Mouse (Mus musculus): ENCODE data around the gene Hist1h4h. TPM values are rescaled to one million over a fixed set of nuclear protein-coding genes. Genes with fewer than 3 reads are reported as not detected.
"Not testable (repeated sequence)": the region's sequence is repeated elsewhere in the genome, so short reads cannot be mapped to it uniquely, and the experiment has no call there.

Hist1h4h gene
- polyA plus RNA-seq, 1 experiment from 2014 or later = 4.0 TPM

- Histone ChIP-seq H3K36me3 (ENCODE audit: control insufficient read depth, insufficient read depth, low read length) (no peaks in the 10 kb centered on the region), H3K4me3 (ENCODE audit: low read depth, low read length) (peak overlapping the region; percentile 47), H3K9me3 (ENCODE audit: control insufficient read depth, low read length) (no peaks in the 10 kb centered on the region), H3K27ac (replicated peaks; ENCODE audit: low read depth, low read length) (peak overlapping the region; percentile 94), H3K9ac (ENCODE audit: low read length) (peak overlapping the region; percentile 84), H3K4me1 (ENCODE audit: control insufficient read depth, insufficient read depth, low read length) (peaks cover 11% of the 10 kb centered on the region), H3K4me2 (ENCODE audit: low read depth, severe bottlenecking) (peak overlapping the region; percentile 75), H3K27me3 (ENCODE audit: control insufficient read depth, insufficient read depth, low read length) (no peaks in the 10 kb centered on the region)
- ATAC-seq (ENCODE audit: insufficient number of reproducible peaks, low FRiP score, low TSS enrichment, low read depth) = peak; percentile 8
- DNase-seq (ENCODE audit: low spot score) = peak; percentile 70
- WGBS = 1% methylated on average over 15 of the region's 15 CpGs
Observed at GRCm38 (mm10) chr13:23534368-23535131, 3.7 kb downstream of the Hist1h4h start.

GRCm38 (mm10) chr13:23535137-23536075, 4.6 kb downstream of the Hist1h4h start, which contains the start of gene Hist1h3g:
Hist1h3g (plus strand) TSS chr13:23535422.
- under 1% methylated on average over 43 of the region's 62 CpGs for WGBS
- H3K4me2 ChIP-seq (ENCODE audit: low read depth, severe bottlenecking) = peak within 1 kb of the TSS; percentile 75
- peak; percentile 92 for ATAC-seq (ENCODE audit: insufficient number of reproducible peaks, low FRiP score, low TSS enrichment, low read depth)
- H3K36me3 ChIP-seq (ENCODE audit: control insufficient read depth, insufficient read depth, low read length); H3K27me3 ChIP-seq (ENCODE audit: control insufficient read depth, insufficient read depth, low read length); H3K9me3 ChIP-seq (ENCODE audit: control insufficient read depth, low read length): not testable (repeated sequence)
- H3K4me1 ChIP-seq (ENCODE audit: control insufficient read depth, insufficient read depth, low read length) = peaks cover 11% of the 10 kb centered on the region
- DNase-seq (ENCODE audit: low spot score) = peak; percentile 90
- peak within 1 kb of the TSS; percentile 84 for H3K9ac ChIP-seq (ENCODE audit: low read length)
- H3K27ac ChIP-seq (replicated peaks; ENCODE audit: low read depth, low read length) = peak within 1 kb of the TSS; percentile 94
- peak within 1 kb of the TSS; percentile 47 for H3K4me3 ChIP-seq (ENCODE audit: low read depth, low read length)

- H3K4me2 ChIP-seq (ENCODE audit: low read depth, severe bottlenecking) = peak overlapping the region; percentile 75
- H3K4me3 ChIP-seq (ENCODE audit: low read depth, low read length) = peak overlapping the region; percentile 47
- H3K27ac ChIP-seq (replicated peaks; ENCODE audit: low read depth, low read length) = peak overlapping the region; percentile 94
- peaks cover 11% of the 10 kb centered on the region for H3K4me1 ChIP-seq (ENCODE audit: control insufficient read depth, insufficient read depth, low read length)
- no peaks in the 10 kb centered on the region for H3K9me3 ChIP-seq (ENCODE audit: control insufficient read depth, low read length)
- ATAC-seq (ENCODE audit: insufficient number of reproducible peaks, low FRiP score, low TSS enrichment, low read depth) (no peak), DNase-seq (ENCODE audit: low spot score) (no peak)
- 23% methylated on average over 7 of the region's 7 CpGs for WGBS
- no peaks in the 10 kb centered on the region for H3K36me3 ChIP-seq (ENCODE audit: control insufficient read depth, insufficient read depth, low read length)
- no peaks in the 10 kb centered on the region for H3K27me3 ChIP-seq (ENCODE audit: control insufficient read depth, insufficient read depth, low read length)
- H3K9ac ChIP-seq (ENCODE audit: low read length) = peak overlapping the region; percentile 70
Observed at GRCm38 (mm10) chr13:23536076-23536822, 5.4 kb downstream of the Hist1h4h start.

- H3K27me3 ChIP-seq (ENCODE audit: control insufficient read depth, insufficient read depth, low read length) = no peaks in the 10 kb centered on the region
- DNase-seq (ENCODE audit: low spot score) = no peak
Observed at GRCm38 (mm10) chr13:23537006-23537710, 6.3 kb downstream of the Hist1h4h start.

GRCm38 (mm10) chr13:23538249-23538648, 7.4 kb downstream of the Hist1h4h start:
- no peak for DNase-seq (ENCODE audit: low spot score)
- Histone ChIP-seq H3K36me3 (ENCODE audit: control insufficient read depth, insufficient read depth, low read length) (no peaks in the 10 kb centered on the region), H3K27me3 (ENCODE audit: control insufficient read depth, insufficient read depth, low read length) (no peaks in the 10 kb centered on the region), H3K4me2 (ENCODE audit: low read depth, severe bottlenecking) (no peak overlapping the region), H3K9me3 (ENCODE audit: control insufficient read depth, low read length) (no peaks in the 10 kb centered on the region), H3K9ac (ENCODE audit: low read length) (no peak overlapping the region), H3K4me3 (ENCODE audit: low read depth, low read length) (no peak overlapping the region), H3K4me1 (ENCODE audit: control insufficient read depth, insufficient read depth, low read length) (peaks cover 8% of the 10 kb centered on the region), H3K27ac (replicated peaks; ENCODE audit: low read depth, low read length) (0 out of 2 replicates have a peak overlapping the region, but pooled peaks have one; percentile 16)
- no peak for ATAC-seq (ENCODE audit: insufficient number of reproducible peaks, low FRiP score, low TSS enrichment, low read depth)
- WGBS = 55% methylated on average over 5 of the region's 5 CpGs

More at GRCm38 (mm10) chr13:23537006-23537710, 6.3 kb downstream of the Hist1h4h start:
- 81% methylated on average over 3 of the region's 3 CpGs for WGBS
- no peak for ATAC-seq (ENCODE audit: insufficient number of reproducible peaks, low FRiP score, low TSS enrichment, low read depth)
- peak overlapping the region; percentile 75; the same call in 1 of the 2 replicates for H3K4me2 ChIP-seq (ENCODE audit: low read depth, severe bottlenecking)
- H3K36me3 ChIP-seq (ENCODE audit: control insufficient read depth, insufficient read depth, low read length) = no peaks in the 10 kb centered on the region
- H3K4me1 ChIP-seq (ENCODE audit: control insufficient read depth, insufficient read depth, low read length) = peaks cover 11% of the 10 kb centered on the region
- no peaks in the 10 kb centered on the region for H3K9me3 ChIP-seq (ENCODE audit: control insufficient read depth, low read length)
- no peak overlapping the region for H3K9ac ChIP-seq (ENCODE audit: low read length)
- no peak overlapping the region for H3K27ac ChIP-seq (replicated peaks; ENCODE audit: low read depth, low read length)
- no peak overlapping the region; the same call in 1 of the 2 replicates for H3K4me3 ChIP-seq (ENCODE audit: low read depth, low read length)

GRCm38 (mm10) chr13:23539821-23540220, 9.0 kb downstream of the Hist1h4h start:
- not testable (repeated sequence) for H3K9ac ChIP-seq (ENCODE audit: low read length); H3K4me2 ChIP-seq (ENCODE audit: low read depth, severe bottlenecking); H3K27me3 ChIP-seq (ENCODE audit: control insufficient read depth, insufficient read depth, low read length); H3K27ac ChIP-seq (replicated peaks; ENCODE audit: low read depth, low read length); ATAC-seq (ENCODE audit: insufficient number of reproducible peaks, low FRiP score, low TSS enrichment, low read depth); DNase-seq (ENCODE audit: low spot score); H3K36me3 ChIP-seq (ENCODE audit: control insufficient read depth, insufficient read depth, low read length); H3K4me1 ChIP-seq (ENCODE audit: control insufficient read depth, insufficient read depth, low read length); H3K4me3 ChIP-seq (ENCODE audit: low read depth, low read length); H3K9me3 ChIP-seq (ENCODE audit: control insufficient read depth, low read length)
- 70% methylated on average over 1 of the region's 1 CpGs for WGBS

GRCm38 (mm10) chr13:23541497-23541896, 10.6 kb downstream of the Hist1h4h start:
- H3K4me3 ChIP-seq (ENCODE audit: low read depth, low read length) = no peak overlapping the region
- DNase-seq (ENCODE audit: low spot score) = no peak
- no peak for ATAC-seq (ENCODE audit: insufficient number of reproducible peaks, low FRiP score, low TSS enrichment, low read depth)
- 90% methylated on average over 3 of the region's 3 CpGs for WGBS
- peaks cover 5% of the 10 kb centered on the region for H3K4me1 ChIP-seq (ENCODE audit: control insufficient read depth, insufficient read depth, low read length)
- H3K9ac ChIP-seq (ENCODE audit: low read length) = no peak overlapping the region
- H3K9me3 ChIP-seq (ENCODE audit: control insufficient read depth, low read length) = no peaks in the 10 kb centered on the region
- no peaks in the 10 kb centered on the region for H3K27me3 ChIP-seq (ENCODE audit: control insufficient read depth, insufficient read depth, low read length)
- no peak overlapping the region for H3K27ac ChIP-seq (replicated peaks; ENCODE audit: low read depth, low read length)
- no peaks in the 10 kb centered on the region for H3K36me3 ChIP-seq (ENCODE audit: control insufficient read depth, insufficient read depth, low read length)
- no peak overlapping the region for H3K4me2 ChIP-seq (ENCODE audit: low read depth, severe bottlenecking)

All from limb, embryonic 11.5 days (tissue).